Mouse (Mus musculus) ES-E14 (cell line): ENCODE measurements around the gene Znrd1as.

Experiments
- CHD2 ChIP-seq: IDR thresholded peaks from 2 replicates; pipeline ENCODE4 v1.6.1; 2014; ENCODE audit warnings: mild to moderate bottlenecking, low read depth, low read length, inconsistent platforms
- HCFC1 ChIP-seq: IDR thresholded peaks from 2 replicates; pipeline ENCODE4 v1.6.1; 2012; ENCODE audit warnings: low read length, inconsistent platforms, borderline replicate concordance; ENCODE audit not compliant: insufficient read depth
- MAFK ChIP-seq: IDR thresholded peaks from 2 replicates; pipeline ENCODE4 v1.6.1; 2014; ENCODE audit warnings: mild to moderate bottlenecking, low read depth, low read length, inconsistent platforms; ENCODE audit not compliant: insufficient read depth

DNA sequence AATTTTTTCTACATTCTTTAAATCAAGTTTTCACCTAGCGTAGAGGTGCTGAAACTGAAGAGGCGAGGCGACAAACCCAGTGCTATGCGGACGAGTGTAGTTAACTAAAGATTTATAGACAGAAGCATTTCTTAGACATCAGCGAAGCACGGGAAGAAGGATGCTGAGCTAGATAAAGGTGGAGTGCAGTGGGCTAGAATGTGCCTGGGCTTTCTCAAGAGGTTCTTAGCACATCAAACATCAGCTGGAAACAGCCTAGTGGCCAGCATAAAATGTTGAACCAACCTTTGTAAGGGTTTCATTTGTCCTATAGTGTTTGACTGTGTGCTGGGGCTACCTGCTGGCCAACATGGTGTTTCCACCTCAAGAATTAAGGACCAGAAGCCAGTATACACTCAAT is 42.5 kb downstream of the Znrd1as start, which contains the start of gene Zfp57:
- TF ChIP-seq HCFC1 (no peak), CHD2 (no peak), MAFK (no peak)
